Mouse (Mus musculus): Measurements from ENCODE around the gene Lsm14b. TPM values are rescaled to one million over a fixed set of nuclear protein-coding genes. Genes with fewer than 3 reads are reported as not detected.

The Lsm14b gene
- polyA plus RNA-seq, 1 experiment = 45.3 TPM

GRCm38 (mm10) chr2:180070481-180071453 lies 46.0 kb downstream of the Lsm14b start, which contains the start of gene Mtg2:
Mtg2 (plus strand) TSS chr2:180070588.
- DNase-seq = peak; percentile 95
- Histone ChIP-seq H3K4me3 (ENCODE audit: control insufficient read depth, insufficient read depth, low read length) (peak within 1 kb of the TSS; percentile 96), H3K27ac (ENCODE audit: control insufficient read depth, insufficient read depth, low read length) (peak within 1 kb of the TSS; percentile 9; the same call in 1 of the 2 replicates), H3K27me3 (ENCODE audit: control insufficient read depth, insufficient read depth, low read length) (no peaks in the 10 kb centered on the region), H3K36me3 (ENCODE audit: control insufficient read depth, insufficient read depth, low read length) (no peaks in the 10 kb centered on the region), H3K4me1 (replicated peaks; ENCODE audit: control insufficient read depth, insufficient read depth, low read length) (peaks cover 30% of the 10 kb centered on the region)
- WGBS = 7% methylated on average over 58 of the region's 58 CpGs
- TF ChIP-seq POLR2A (IDR thresholded peaks at IDR 0.05; ENCODE audit: control insufficient read depth, extremely low read depth, insufficient read depth, low read length, poor library complexity) = peak; percentile 92
- TF ChIP-seq CTCF (IDR thresholded peaks at IDR 0.05; ENCODE audit: borderline replicate concordance, control insufficient read depth, extremely low read depth, insufficient read depth, low read length, poor library complexity) = 0 out of 2 replicates have a peak, but pooled peaks have one; percentile 25

GRCm38 (mm10) chr2:180071671-180072070 lies 46.9 kb downstream of the Lsm14b start:
- 91% methylated on average over 2 of the region's 2 CpGs for WGBS
- no peak for DNase-seq

GRCm38 (mm10) chr2:180072886-180073285 lies 48.1 kb downstream of the Lsm14b start:
- DNase-seq = peak; percentile 66
- Histone ChIP-seq H3K27me3 (ENCODE audit: control insufficient read depth, insufficient read depth, low read length) (no peaks in the 10 kb centered on the region), H3K4me3 (ENCODE audit: control insufficient read depth, insufficient read depth, low read length) (no peak overlapping the region), H3K36me3 (ENCODE audit: control insufficient read depth, insufficient read depth, low read length) (peaks cover 5% of the 10 kb centered on the region; the same call in 1 of the 2 replicates), H3K4me1 (replicated peaks; ENCODE audit: control insufficient read depth, insufficient read depth, low read length) (peaks cover 30% of the 10 kb centered on the region), H3K27ac (ENCODE audit: control insufficient read depth, insufficient read depth, low read length) (peak overlapping the region; percentile 70)
- WGBS = 17% methylated on average over 7 of the region's 7 CpGs
- TF ChIP-seq CTCF (IDR thresholded peaks at IDR 0.05; ENCODE audit: borderline replicate concordance, control insufficient read depth, extremely low read depth, insufficient read depth, low read length, poor library complexity) (no peak), POLR2A (IDR thresholded peaks at IDR 0.05; ENCODE audit: control insufficient read depth, extremely low read depth, insufficient read depth, low read length, poor library complexity) (no peak)

More at GRCm38 (mm10) chr2:180071671-180072070, 46.9 kb downstream of the Lsm14b start:
- peaks cover 30% of the 10 kb centered on the region for H3K4me1 ChIP-seq (replicated peaks; ENCODE audit: control insufficient read depth, insufficient read depth, low read length)
- TF ChIP-seq CTCF (IDR thresholded peaks at IDR 0.05; ENCODE audit: borderline replicate concordance, control insufficient read depth, extremely low read depth, insufficient read depth, low read length, poor library complexity) (no peak), POLR2A (IDR thresholded peaks at IDR 0.05; ENCODE audit: control insufficient read depth, extremely low read depth, insufficient read depth, low read length, poor library complexity) (no peak)
- H3K27ac ChIP-seq (ENCODE audit: control insufficient read depth, insufficient read depth, low read length) = no peak overlapping the region
- H3K27me3 ChIP-seq (ENCODE audit: control insufficient read depth, insufficient read depth, low read length) = no peaks in the 10 kb centered on the region
- H3K4me3 ChIP-seq (ENCODE audit: control insufficient read depth, insufficient read depth, low read length) = no peak overlapping the region
- H3K36me3 ChIP-seq (ENCODE audit: control insufficient read depth, insufficient read depth, low read length) = no peaks in the 10 kb centered on the region

- DNase-seq = no peak
- peaks cover 11% of the 10 kb centered on the region for H3K4me1 ChIP-seq (replicated peaks; ENCODE audit: control insufficient read depth, insufficient read depth, low read length)
- no peak overlapping the region for H3K27ac ChIP-seq (ENCODE audit: control insufficient read depth, insufficient read depth, low read length)
- H3K36me3 ChIP-seq (ENCODE audit: control insufficient read depth, insufficient read depth, low read length) = peaks cover 11% of the 10 kb centered on the region; the same call in 1 of the 2 replicates
- 96% methylated on average over 3 of the region's 3 CpGs for WGBS
- H3K27me3 ChIP-seq (ENCODE audit: control insufficient read depth, insufficient read depth, low read length) = no peaks in the 10 kb centered on the region
- H3K4me3 ChIP-seq (ENCODE audit: control insufficient read depth, insufficient read depth, low read length) = no peak overlapping the region
- TF ChIP-seq POLR2A (IDR thresholded peaks at IDR 0.05; ENCODE audit: control insufficient read depth, extremely low read depth, insufficient read depth, low read length, poor library complexity) (no peak), CTCF (IDR thresholded peaks at IDR 0.05; ENCODE audit: borderline replicate concordance, control insufficient read depth, extremely low read depth, insufficient read depth, low read length, poor library complexity) (no peak)
Measured at GRCm38 (mm10) chr2:180077622-180078021, 52.8 kb downstream of the Lsm14b start.

GRCm38 (mm10) chr2:180080680-180081079 lies 55.9 kb downstream of the Lsm14b start:
- Histone ChIP-seq H3K36me3 (ENCODE audit: control insufficient read depth, insufficient read depth, low read length) (peaks cover 16% of the 10 kb centered on the region), H3K27me3 (ENCODE audit: control insufficient read depth, insufficient read depth, low read length) (no peaks in the 10 kb centered on the region), H3K27ac (ENCODE audit: control insufficient read depth, insufficient read depth, low read length) (no peak overlapping the region), H3K4me3 (ENCODE audit: control insufficient read depth, insufficient read depth, low read length) (no peak overlapping the region), H3K4me1 (replicated peaks; ENCODE audit: control insufficient read depth, insufficient read depth, low read length) (no peaks in the 10 kb centered on the region)
- TF ChIP-seq POLR2A (IDR thresholded peaks at IDR 0.05; ENCODE audit: control insufficient read depth, extremely low read depth, insufficient read depth, low read length, poor library complexity) = no peak
- TF ChIP-seq CTCF (IDR thresholded peaks at IDR 0.05; ENCODE audit: borderline replicate concordance, control insufficient read depth, extremely low read depth, insufficient read depth, low read length, poor library complexity) = no peak
- WGBS = 91% methylated on average over 8 of the region's 8 CpGs
- DNase-seq = no peak

GRCm38 (mm10) chr2:180083063-180083462 lies 58.3 kb downstream of the Lsm14b start:
- WGBS = 95% methylated on average over 10 of the region's 10 CpGs
- no peaks in the 10 kb centered on the region for H3K27me3 ChIP-seq (ENCODE audit: control insufficient read depth, insufficient read depth, low read length)
- TF ChIP-seq POLR2A (IDR thresholded peaks at IDR 0.05; ENCODE audit: control insufficient read depth, extremely low read depth, insufficient read depth, low read length, poor library complexity) (no peak), CTCF (IDR thresholded peaks at IDR 0.05; ENCODE audit: borderline replicate concordance, control insufficient read depth, extremely low read depth, insufficient read depth, low read length, poor library complexity) (no peak)
- no peak overlapping the region for H3K27ac ChIP-seq (ENCODE audit: control insufficient read depth, insufficient read depth, low read length)
- H3K36me3 ChIP-seq (ENCODE audit: control insufficient read depth, insufficient read depth, low read length) = peaks cover 10% of the 10 kb centered on the region
- no peak overlapping the region for H3K4me3 ChIP-seq (ENCODE audit: control insufficient read depth, insufficient read depth, low read length)
- no peaks in the 10 kb centered on the region for H3K4me1 ChIP-seq (replicated peaks; ENCODE audit: control insufficient read depth, insufficient read depth, low read length)
- DNase-seq = no peak
